Mouse (Mus musculus) lung, embryonic 15.5 days (tissue): ENCODE measurements around the gene Wbp2. TPM values are rescaled to one million over a fixed set of nuclear protein-coding genes. Genes with fewer than 3 reads are reported as not detected.
"Not testable (repeated sequence)": the region's sequence is repeated elsewhere in the genome, so short reads cannot be mapped to it uniquely, and the experiment has no call there.

Experiments used
- ATAC-seq: fragments of 200-750 bp; cut with Nextera tagmentation; 2 replicates; pipeline ENCODE4 v1.8.0; 2017; ENCODE audit warnings: moderate number of reproducible peaks, borderline replicate concordance; ENCODE audit not compliant: low FRiP score, low TSS enrichment; ENCODE audit errors: extremely low read depth
- H3K27ac ChIP-seq: fragments of 300-500 bp; sonication (generic); 2 replicates; pipeline ENCODE4 v1.5.1; 2015; ENCODE audit warnings: moderate library complexity, mild to moderate bottlenecking, inconsistent platforms
- H3K27me3 ChIP-seq: fragments of 300-500 bp; sonication (generic); 2 replicates; pipeline ENCODE4 v1.6.1; 2015; ENCODE audit warnings: inconsistent platforms
- H3K36me3 ChIP-seq: fragments of 300-500 bp; sonication (generic); 2 replicates; pipeline ENCODE4 v1.6.1; 2015; ENCODE audit warnings: inconsistent platforms
- H3K4me1 ChIP-seq: fragments of 300-500 bp; sonication (generic); 2 replicates; pipeline ENCODE4 v1.6.1; 2015; ENCODE audit warnings: inconsistent platforms
- H3K4me2 ChIP-seq: fragments of 300-500 bp; sonication (generic); 2 replicates; pipeline ENCODE4 v1.6.1; 2015; ENCODE audit warnings: inconsistent platforms, mild to moderate bottlenecking, moderate library complexity
- H3K4me3 ChIP-seq: fragments of 300-500 bp; sonication (generic); 2 replicates; pipeline ENCODE4 v1.5.1; 2015; ENCODE audit warnings: mild to moderate bottlenecking, inconsistent platforms
- H3K9ac ChIP-seq: fragments of 300-500 bp; sonication (generic); 2 replicates; pipeline ENCODE4 v1.6.1; 2015; ENCODE audit warnings: inconsistent platforms
- H3K9me3 ChIP-seq: fragments of 300-500 bp; sonication (generic); 2 replicates; pipeline ENCODE4 v1.6.1; 2016; ENCODE audit warnings: inconsistent platforms
- WGBS: fragments of 180-500 bp; shearing (Covaris S2); methylation state at CpG from one replicate; pipeline ENCODE4 v1.1.7; 2015; 5-methylcytosine and 5-hydroxymethylcytosine counted together
- polyA plus RNA-seq: library from polyadenylated mRNA; unstranded; fragments of >200 nt; fragmentation: Nextera tagmentation; extraction: Ambion mirVana; gene quantifications from 2 replicates; pipeline ENCODE4 v1.2.1, GENCODE M21; 2015

Gene Wbp2
- polyA plus RNA-seq, 1 experiment from 2014 or later, result 67.9 TPM

DNA sequence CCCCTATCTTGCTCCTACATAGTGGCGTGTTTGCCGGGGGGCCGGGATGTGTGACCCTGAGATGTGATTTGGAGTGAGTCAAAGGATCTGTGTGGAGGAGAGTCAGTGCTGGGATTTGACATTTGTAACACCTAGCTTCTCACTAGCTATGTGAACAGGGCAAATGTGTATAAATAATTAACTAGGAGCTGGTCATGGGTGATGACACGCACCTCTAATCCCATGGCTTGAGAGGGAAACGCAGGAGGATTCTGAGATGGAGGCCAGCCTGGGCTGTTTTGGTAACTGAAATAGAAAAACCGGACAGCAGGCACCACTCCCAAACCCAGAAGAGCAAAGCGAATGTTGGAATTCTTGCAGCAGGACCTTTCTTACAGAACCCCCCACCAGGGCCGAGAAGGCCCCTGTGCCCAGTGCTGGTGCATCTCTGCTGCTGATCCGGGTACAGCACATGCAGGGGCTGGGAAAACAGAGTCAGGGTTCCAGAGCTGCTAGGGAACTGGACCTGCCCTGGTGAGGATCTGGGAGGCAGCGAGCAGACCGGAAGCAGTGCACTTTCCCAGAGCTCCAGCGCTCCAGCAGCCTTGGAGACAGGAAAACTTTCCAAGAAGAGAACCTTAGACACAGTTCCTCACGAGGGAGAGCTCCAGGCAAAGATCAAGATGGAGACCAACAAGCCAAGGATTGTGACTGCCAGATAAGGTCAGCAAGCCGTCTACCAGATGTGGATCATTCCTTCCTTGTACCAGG is 12.1 kb upstream of the Wbp2 start:
- no peak overlapping the region for H3K4me2 ChIP-seq
- H3K4me3 ChIP-seq, result no peak overlapping the region
- H3K9ac ChIP-seq, result no peak overlapping the region
- no peaks in the 10 kb centered on the region for H3K9me3 ChIP-seq
- peak overlapping the region; percentile 14; the same call in 1 of the 2 replicates for H3K27ac ChIP-seq
- peaks cover 47% of the 10 kb centered on the region for H3K4me1 ChIP-seq
- WGBS, result 60% methylated on average over 14 of the region's 14 CpGs
- ATAC-seq, result no peak
- no peaks in the 10 kb centered on the region for H3K27me3 ChIP-seq
- no peaks in the 10 kb centered on the region for H3K36me3 ChIP-seq

GRCm38 (mm10) chr11:116096213-116097108 is 9.7 kb upstream of the Wbp2 start:
- 82% methylated on average over 5 of the region's 5 CpGs for WGBS
- ATAC-seq, result no peak
- Histone ChIP-seq H3K36me3 (no peaks in the 10 kb centered on the region), H3K27ac (no peak overlapping the region), H3K9me3 (no peaks in the 10 kb centered on the region), H3K9ac (no peak overlapping the region), H3K4me2 (no peak overlapping the region), H3K4me3 (no peak overlapping the region), H3K4me1 (peaks cover 29% of the 10 kb centered on the region), H3K27me3 (no peaks in the 10 kb centered on the region)

DNA sequence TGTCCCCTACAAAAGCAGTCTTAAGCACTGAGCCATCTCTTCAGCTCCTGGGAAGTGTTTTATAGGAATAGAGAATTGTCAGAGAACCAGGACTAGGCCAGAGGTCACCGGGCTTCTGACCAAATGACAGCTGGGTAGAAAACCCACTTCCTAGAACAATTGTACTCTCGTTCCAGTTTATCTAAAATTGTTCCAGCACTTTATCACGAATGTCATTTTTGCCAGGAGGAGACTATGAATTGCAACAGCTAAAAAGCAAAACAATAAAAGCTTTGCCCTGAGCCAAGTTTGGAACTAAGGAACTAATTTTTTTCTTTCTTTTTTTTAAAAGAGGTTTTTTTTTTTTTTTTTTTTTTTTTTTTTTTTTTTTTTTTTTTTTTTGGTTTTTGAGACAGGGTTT is 8.8 kb upstream of the Wbp2 start:
- no peak for ATAC-seq
- Histone ChIP-seq H3K27me3 (no peaks in the 10 kb centered on the region), H3K36me3 (no peaks in the 10 kb centered on the region), H3K9ac (no peak overlapping the region), H3K4me3 (no peak overlapping the region), H3K27ac (no peak overlapping the region), H3K4me1 (peaks cover 21% of the 10 kb centered on the region), H3K9me3 (no peaks in the 10 kb centered on the region), H3K4me2 (no peak overlapping the region)
- 43% methylated on average over 3 of the region's 3 CpGs for whole genome bisulfite sequencing

- no peak for ATAC-seq
- Histone ChIP-seq H3K36me3 (no peaks in the 10 kb centered on the region), H3K9ac (no peak overlapping the region), H3K4me3 (no peak overlapping the region), H3K27ac (peak overlapping the region; percentile 58; the same call in 1 of the 2 replicates), H3K9me3 (no peaks in the 10 kb centered on the region), H3K4me1 (peaks cover 12% of the 10 kb centered on the region), H3K27me3 (no peaks in the 10 kb centered on the region), H3K4me2 (no peak overlapping the region)
- 31% methylated on average over 16 of the region's 16 CpGs for WGBS
Measured at GRCm38 (mm10) chr11:116093771-116094565, 7.2 kb upstream of the Wbp2 start.

DNA sequence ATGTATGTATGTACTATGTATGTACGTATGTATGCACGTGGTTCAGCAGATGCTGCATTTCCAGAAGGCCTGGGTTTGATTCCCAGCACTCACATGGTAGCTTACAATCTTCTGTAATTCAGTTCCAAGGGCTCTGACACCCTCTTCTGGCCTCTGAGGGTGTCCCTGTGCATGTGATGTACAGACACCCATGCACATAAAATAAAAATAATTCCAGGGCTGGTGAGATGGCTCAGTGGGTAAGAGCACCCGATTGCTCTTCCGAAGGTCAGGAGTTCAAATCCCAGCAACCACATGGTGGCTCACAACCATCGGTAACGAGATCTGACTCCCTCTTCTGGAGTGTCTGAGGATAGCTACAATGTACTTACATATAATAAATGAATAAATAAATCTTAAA is 6.2 kb upstream of the Wbp2 start:
- not testable (repeated sequence) for H3K4me3 ChIP-seq, H3K36me3 ChIP-seq, H3K27me3 ChIP-seq, ATAC-seq, H3K27ac ChIP-seq, H3K9ac ChIP-seq, H3K4me1 ChIP-seq, H3K9me3 ChIP-seq, H3K4me2 ChIP-seq
- 92% methylated on average over 6 of the region's 6 CpGs for WGBS

DNA sequence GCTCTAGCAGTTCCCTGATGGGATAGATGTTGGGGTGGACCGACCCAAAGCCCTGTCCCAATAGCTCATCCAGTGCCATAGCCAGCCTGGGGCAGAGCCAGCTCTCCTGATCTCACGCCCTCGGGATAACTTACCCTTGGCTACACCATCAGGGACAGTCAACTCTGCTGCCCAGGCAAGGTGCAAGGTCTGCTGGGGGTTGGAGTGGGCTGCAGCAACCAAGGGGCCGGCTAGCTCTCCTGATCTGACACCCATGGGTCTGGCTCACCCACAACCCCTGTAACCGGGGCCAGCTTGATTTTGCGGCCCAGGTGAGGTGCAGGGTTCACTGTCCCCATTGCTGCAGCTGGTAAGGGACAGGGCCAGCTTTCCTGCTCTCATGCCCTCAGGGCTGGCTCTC is 4.8 kb upstream of the Wbp2 start:
- ATAC-seq, result no peak
- Histone ChIP-seq H3K4me2 (no peak overlapping the region), H3K4me1 (peaks cover 15% of the 10 kb centered on the region), H3K9ac (no peak overlapping the region), H3K27ac (no peak overlapping the region), H3K36me3 (no peaks in the 10 kb centered on the region), H3K27me3 (no peaks in the 10 kb centered on the region), H3K4me3 (no peak overlapping the region), H3K9me3 (no peaks in the 10 kb centered on the region)
- WGBS, result 84% methylated on average over 6 of the region's 6 CpGs

DNA sequence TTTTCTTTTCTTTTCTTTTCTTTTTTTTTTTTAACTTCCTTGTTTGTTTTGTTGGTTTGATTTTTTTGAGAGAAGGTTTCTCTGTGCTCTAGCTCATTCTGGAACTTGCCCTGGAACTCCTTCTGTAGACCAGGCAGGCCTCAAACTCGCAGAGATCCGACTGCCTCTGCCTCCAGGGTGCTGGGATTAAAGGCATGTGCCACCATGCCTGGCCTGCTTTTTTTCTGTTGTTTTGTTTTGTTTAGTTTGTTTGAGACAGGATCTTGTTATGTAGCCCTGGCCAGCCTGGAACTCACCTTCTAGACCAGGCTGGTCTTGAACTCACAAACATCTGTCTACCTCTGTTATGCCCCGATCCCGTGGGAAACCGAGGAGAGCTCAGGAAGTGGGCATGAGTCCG is 2.8 kb upstream of the Wbp2 start:
- Histone ChIP-seq H3K4me1 (peaks cover 26% of the 10 kb centered on the region), H3K36me3 (no peaks in the 10 kb centered on the region), H3K4me2 (no peak overlapping the region), H3K27ac (no peak overlapping the region), H3K9me3 (no peaks in the 10 kb centered on the region), H3K9ac (no peak overlapping the region), H3K27me3 (no peaks in the 10 kb centered on the region), H3K4me3 (no peak overlapping the region)
- ATAC-seq, result no peak
- 83% methylated on average over 6 of the region's 6 CpGs for WGBS

GRCm38 (mm10) chr11:116088741-116089394 is 2.1 kb upstream of the Wbp2 start:
- Histone ChIP-seq H3K4me2 (no peak overlapping the region), H3K36me3 (no peaks in the 10 kb centered on the region), H3K9ac (no peak overlapping the region), H3K9me3 (no peaks in the 10 kb centered on the region), H3K4me3 (no peak overlapping the region), H3K4me1 (peaks cover 22% of the 10 kb centered on the region), H3K27me3 (no peaks in the 10 kb centered on the region), H3K27ac (no peak overlapping the region)
- 64% methylated on average over 11 of the region's 11 CpGs for WGBS
- no peak for ATAC-seq

DNA sequence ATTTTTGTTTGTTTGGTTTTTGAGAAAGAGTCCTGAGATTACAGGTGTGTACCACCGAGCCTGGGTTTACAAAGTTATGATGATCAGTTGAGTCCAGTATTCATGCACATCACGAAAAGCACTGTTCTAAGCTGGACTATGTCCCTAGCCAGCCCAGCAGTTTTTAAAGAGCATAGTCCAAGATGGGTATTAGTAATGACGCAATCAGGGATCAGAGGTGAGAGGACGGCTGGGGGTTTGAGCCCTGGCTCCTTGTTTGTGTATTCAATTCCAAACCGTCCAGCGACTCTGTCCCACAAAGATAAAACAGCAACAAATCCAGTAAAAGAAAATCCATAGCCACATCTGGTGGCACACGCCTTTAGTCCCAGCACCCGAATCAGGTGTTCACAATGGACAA is 1.4 kb upstream of the Wbp2 start:
- no peak overlapping the region for H3K9ac ChIP-seq
- no peak overlapping the region for H3K27ac ChIP-seq

DNA sequence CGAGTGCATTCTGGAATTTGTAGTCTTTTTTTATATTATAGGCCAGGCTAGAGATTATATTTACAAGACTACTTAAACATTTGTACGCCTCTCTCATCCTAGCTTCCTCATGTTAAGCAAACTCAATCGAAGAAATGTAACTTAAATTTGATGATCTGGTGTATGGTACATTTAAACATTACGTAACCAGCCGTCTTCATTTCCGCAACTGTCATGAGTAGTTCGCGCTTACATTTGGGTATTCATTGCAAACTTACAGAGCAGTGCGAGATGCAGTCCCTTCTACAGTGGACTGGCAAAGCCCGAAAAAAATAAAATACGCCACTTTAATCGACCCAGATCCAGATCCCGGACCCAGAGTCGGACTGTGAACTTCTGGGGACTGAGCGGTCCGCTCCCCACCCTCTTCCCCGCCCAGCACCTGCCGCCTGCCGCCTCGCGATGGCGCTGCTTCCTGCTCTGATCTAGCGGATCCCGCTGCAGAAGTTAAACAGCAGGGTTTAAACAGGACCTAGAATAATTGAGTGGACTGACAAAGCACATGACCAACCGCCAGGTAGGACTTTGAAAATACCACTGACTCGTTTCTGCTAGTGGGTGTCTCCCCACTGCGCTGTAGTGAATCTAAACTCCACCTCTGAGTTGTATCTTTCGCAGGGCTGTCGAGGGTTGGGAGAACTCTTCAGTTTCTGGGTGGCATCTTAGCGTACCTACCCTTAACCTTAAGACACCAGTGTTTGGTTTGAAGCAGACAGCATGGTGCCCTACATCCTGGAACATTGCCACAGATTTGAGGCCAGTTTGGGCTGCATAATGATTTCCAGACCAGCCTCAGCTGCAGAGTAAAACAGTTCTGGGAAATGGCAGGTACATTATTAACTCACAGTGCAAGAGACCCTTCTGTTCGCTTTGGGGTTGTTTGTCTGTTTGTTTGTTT is 667 bp upstream of the Wbp2 start:
- ATAC-seq, result peak; percentile 78
- Histone ChIP-seq H3K4me1 (peaks cover 18% of the 10 kb centered on the region), H3K9me3 (no peaks in the 10 kb centered on the region), H3K9ac (peak overlapping the region; percentile 32; the same call in 1 of the 2 replicates), H3K36me3 (peaks cover 11% of the 10 kb centered on the region), H3K27me3 (no peaks in the 10 kb centered on the region), H3K4me3 (peak overlapping the region; percentile 51), H3K27ac (peak overlapping the region; percentile 79), H3K4me2 (peak overlapping the region; percentile 58)
- WGBS, result 3% methylated on average over 31 of the region's 31 CpGs

More for the DNA sequence above, 1.4 kb upstream of the Wbp2 start:
- WGBS, result 74% methylated on average over 8 of the region's 8 CpGs
- peak overlapping the region; percentile 58 for H3K4me2 ChIP-seq
- H3K9me3 ChIP-seq, result no peaks in the 10 kb centered on the region
- H3K27me3 ChIP-seq, result no peaks in the 10 kb centered on the region
- peaks cover 6% of the 10 kb centered on the region for H3K36me3 ChIP-seq
- no peak overlapping the region for H3K4me3 ChIP-seq
- H3K4me1 ChIP-seq, result peaks cover 18% of the 10 kb centered on the region
- no peak for ATAC-seq
